Mouse (Mus musculus) left cerebral cortex, postnatal 10 days (tissue): ENCODE results near the gene Tnpo1. TPM values are rescaled to one million over a fixed set of nuclear protein-coding genes. Genes with fewer than 3 reads are reported as not detected.

Experiments used
- DNase-seq, 2 experiments: peaks; one replicate each; pipeline ENCODE4 v3.0.0; 2021 to 2022; ENCODE audit warnings: low spot score in 2 of 2, mixed read lengths in 1 of 2; ENCODE audit errors: extremely low spot score in 1 of 2
- intact Hi-C: fragments of 180-260 bp; cut with DNase I; formaldehyde crosslinking; loops from one replicate; pipeline ENCODE4 v1.15.1; 2025
- total RNA-seq, 2 experiments: library from RNA; stranded (reverse); gene quantifications; 2 replicates each; pipeline ENCODE4 v1.2.3; 2021

The Tnpo1 gene
- total RNA-seq, 2 experiments from 2014 or later, result 66.4 to 66.9 TPM

DNA sequence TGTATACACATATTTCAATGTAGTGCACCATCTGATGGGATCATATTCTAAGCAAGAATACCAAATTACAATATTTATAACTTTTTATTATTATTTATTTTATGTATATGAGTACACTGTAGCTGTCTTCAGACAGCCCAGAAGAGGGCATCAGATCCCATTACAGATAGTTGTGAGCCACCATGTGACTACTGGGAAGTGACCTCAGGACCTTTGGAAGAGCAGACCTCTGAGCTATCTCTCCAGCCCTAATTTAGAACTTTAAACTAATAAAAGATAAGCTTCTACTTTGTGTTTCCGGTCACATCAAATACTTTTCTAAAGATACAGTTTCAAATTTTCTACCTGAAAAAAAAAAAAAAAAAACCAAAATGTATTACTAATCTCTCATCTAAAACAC, 117.1 kb downstream of the Tnpo1 start:
- DNase-seq, result no peak
- intact Hi-C loops, result no loop called here

- no peak for DNase-seq
- intact Hi-C loops, result no loop called here
Measured at GRCm38 (mm10) chr13:98804480-98804879, 121.7 kb downstream of the Tnpo1 start.

DNA sequence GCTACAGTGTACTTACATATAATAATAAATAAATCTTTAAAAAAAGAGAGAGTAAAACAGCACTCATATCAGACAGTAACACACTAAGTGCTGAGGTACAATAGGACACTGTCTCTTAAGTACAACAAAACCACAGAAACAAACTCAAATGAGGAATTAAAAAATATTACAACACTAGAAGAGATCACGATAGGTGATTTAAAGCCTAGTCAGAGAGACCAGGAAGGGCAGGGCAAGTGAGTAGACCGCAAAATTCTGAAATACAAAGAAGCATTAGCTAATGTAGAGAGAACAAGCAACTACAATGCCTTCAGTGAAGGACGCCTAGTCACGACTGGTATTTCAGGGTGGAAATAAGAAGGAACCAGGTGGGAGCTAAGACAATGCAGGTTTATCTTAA, 122.5 kb downstream of the Tnpo1 start:
- DNase-seq, result no peak
- intact Hi-C loops, result no loop called here

DNA sequence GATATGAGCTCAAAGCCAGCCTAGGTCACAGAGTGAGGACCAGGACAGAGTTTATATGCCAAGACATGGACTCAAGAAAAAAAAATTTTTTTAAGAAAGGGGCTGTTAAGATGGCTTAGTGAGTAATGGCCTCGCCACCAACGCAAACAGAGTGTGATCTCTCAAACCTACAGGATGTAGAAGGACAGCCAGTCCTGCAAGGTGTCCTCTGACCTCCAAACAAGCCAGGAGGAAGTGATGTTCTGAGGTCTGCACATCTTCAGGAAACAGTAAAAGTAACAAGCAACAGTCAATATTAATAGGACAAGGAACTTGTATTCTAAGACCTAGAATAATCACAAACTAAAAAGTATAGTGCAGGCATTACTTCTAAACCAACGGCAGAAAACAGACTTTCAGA, 123.2 kb downstream of the Tnpo1 start:
- no peak for DNase-seq
- intact Hi-C loops, result no loop called here

DNA sequence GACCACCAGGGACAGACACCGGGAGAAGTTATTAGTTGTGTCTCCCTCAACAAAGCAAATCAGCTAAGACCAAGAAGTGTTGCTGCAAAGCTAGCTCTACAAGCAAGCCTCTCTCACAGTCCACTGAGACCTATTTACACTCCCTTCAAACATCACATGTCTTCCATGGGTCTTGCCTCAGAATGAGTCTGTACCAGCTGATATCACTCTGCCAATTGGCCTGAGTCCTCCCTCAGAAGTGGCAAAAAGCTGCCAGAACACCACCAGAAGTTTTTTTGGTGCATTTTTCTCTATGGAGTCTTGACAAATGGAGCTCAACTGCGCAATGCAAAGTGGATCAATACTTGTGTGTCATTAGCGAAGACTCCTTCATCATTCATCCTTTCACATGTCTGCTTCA, 130.7 kb downstream of the Tnpo1 start:
- intact Hi-C loops, result no loop called here
- no peak for DNase-seq

DNA sequence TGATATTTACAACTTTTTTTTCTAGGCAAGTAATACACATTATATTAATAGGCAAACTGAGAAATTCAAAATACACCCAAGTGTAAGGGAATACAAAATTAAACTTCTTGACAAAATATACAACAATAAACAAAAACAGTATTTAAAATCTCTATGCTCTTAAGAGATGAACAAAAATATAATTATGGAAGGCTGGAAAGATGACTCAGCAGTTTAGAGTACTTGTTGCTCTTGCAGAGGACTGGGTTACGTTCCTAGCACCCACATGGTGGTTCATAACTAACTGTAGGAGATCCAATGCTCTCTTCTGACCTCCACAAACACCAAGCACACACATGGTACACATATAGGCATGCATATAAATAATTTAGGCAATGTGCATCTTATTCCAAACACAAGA, 133.3 kb downstream of the Tnpo1 start:
- DNase-seq, result no peak
- intact Hi-C loops, result no loop called here

- intact Hi-C loops, result no loop called here
Measured at GRCm38 (mm10) chr13:98791693-98792092, 134.5 kb downstream of the Tnpo1 start.

More at GRCm38 (mm10) chr13:98791693-98792092, 134.5 kb downstream of the Tnpo1 start:
- DNase-seq, result no peak

Other genes with a start within 250 kb of the Tnpo1 start
- gene Tmem171, start 231.6 kb downstream of the Tnpo1 start, total RNA-seq, result under 1 TPM in 1 of 2 experiments, not detected in 1; 0.39 TPM
- gene Fcho2, start 110.9 kb downstream of the Tnpo1 start, total RNA-seq, result 10 to 100 TPM; 31.9 to 34.8 TPM
- gene 1700024P04Rik, start 58.2 kb upstream of the Tnpo1 start, total RNA-seq, result not detected